Mouse (Mus musculus) neural tube, embryonic 12.5 days (tissue): ENCODE data around the gene Vps51. TPM values are rescaled to one million over a fixed set of nuclear protein-coding genes. Genes with fewer than 3 reads are reported as not detected.

Source experiments
- ATAC-seq: fragments of 200-750 bp; cut with Nextera tagmentation; 2 replicates; pipeline ENCODE4 v1.8.0; 2017; ENCODE audit warnings: low read depth, mild to moderate bottlenecking, moderate TSS enrichment, moderate library complexity; ENCODE audit not compliant: low FRiP score
- H3K27ac ChIP-seq: fragments of 300-500 bp; sonication (generic); 2 replicates; pipeline ENCODE4 v1.5.1; 2016
- H3K27me3 ChIP-seq: fragments of 300-500 bp; sonication (generic); replicated peaks from 2 replicates; pipeline ENCODE4 v1.6.1; 2016; ENCODE audit warnings: mild to moderate bottlenecking
- H3K36me3 ChIP-seq: fragments of 300-500 bp; sonication (generic); 2 replicates; pipeline ENCODE4 v1.6.1; 2016; ENCODE audit warnings: mild to moderate bottlenecking
- H3K4me1 ChIP-seq: fragments of 300-500 bp; sonication (generic); 2 replicates; pipeline ENCODE4 v1.6.1; 2016
- H3K4me2 ChIP-seq: fragments of 300-500 bp; sonication (generic); replicated peaks from 2 replicates; pipeline ENCODE4 v1.6.1; 2016; ENCODE audit warnings: mild to moderate bottlenecking
- H3K4me3 ChIP-seq: fragments of 300-500 bp; sonication (generic); 2 replicates; pipeline ENCODE4 v1.5.1; 2016
- H3K9ac ChIP-seq: fragments of 300-500 bp; sonication (generic); 2 replicates; pipeline ENCODE4 v1.6.1; 2016; ENCODE audit warnings: mild to moderate bottlenecking
- H3K9me3 ChIP-seq: fragments of 300-500 bp; sonication (generic); 2 replicates; pipeline ENCODE4 v1.6.1; 2016; ENCODE audit warnings: mild to moderate bottlenecking
- WGBS: fragments of 180-500 bp; shearing (Covaris S2); methylation state at CpG from one replicate; pipeline ENCODE4 v1.1.7; 2016; 5-methylcytosine and 5-hydroxymethylcytosine counted together
- polyA plus RNA-seq: library from polyadenylated mRNA; unstranded; fragments of >200 nt; fragmentation: Nextera tagmentation; extraction: Ambion mirVana; gene quantifications from 2 replicates; pipeline ENCODE4 v1.2.1, GENCODE M21; 2016

Vps51 gene
- polyA plus RNA-seq, 1 experiment from 2014 or later: 79.4 TPM

DNA sequence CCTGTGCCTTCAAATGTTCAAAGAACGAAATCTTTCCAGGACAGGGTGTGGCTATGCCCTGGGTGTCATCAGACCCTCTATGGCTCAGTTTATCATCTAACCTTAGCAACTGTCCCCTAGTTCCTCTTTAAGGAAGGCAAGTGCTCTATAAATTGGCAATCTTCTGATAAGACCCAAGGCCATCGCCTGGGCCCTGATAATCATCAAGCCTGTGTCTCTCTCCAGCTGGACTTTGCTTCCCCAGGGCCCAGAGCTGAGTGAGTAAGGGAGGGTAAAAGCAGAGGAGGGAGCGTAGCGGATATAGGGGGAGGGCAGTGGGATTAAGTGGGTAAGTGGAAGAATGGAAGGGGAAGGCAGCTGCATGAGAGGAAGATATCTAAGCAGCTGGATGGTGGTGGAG lies 27.4 kb upstream of the Vps51 start:
- H3K9ac ChIP-seq: no peak overlapping the region
- H3K4me2 ChIP-seq: no peak overlapping the region
- 93% methylated on average over 4 of the region's 4 CpGs for WGBS
- H3K27ac ChIP-seq: no peak overlapping the region
- H3K27me3 ChIP-seq: no peaks in the 10 kb centered on the region
- H3K4me3 ChIP-seq: no peak overlapping the region
- H3K9me3 ChIP-seq: no peaks in the 10 kb centered on the region
- no peaks in the 10 kb centered on the region for H3K4me1 ChIP-seq
- ATAC-seq: no peak
- no peaks in the 10 kb centered on the region for H3K36me3 ChIP-seq

DNA sequence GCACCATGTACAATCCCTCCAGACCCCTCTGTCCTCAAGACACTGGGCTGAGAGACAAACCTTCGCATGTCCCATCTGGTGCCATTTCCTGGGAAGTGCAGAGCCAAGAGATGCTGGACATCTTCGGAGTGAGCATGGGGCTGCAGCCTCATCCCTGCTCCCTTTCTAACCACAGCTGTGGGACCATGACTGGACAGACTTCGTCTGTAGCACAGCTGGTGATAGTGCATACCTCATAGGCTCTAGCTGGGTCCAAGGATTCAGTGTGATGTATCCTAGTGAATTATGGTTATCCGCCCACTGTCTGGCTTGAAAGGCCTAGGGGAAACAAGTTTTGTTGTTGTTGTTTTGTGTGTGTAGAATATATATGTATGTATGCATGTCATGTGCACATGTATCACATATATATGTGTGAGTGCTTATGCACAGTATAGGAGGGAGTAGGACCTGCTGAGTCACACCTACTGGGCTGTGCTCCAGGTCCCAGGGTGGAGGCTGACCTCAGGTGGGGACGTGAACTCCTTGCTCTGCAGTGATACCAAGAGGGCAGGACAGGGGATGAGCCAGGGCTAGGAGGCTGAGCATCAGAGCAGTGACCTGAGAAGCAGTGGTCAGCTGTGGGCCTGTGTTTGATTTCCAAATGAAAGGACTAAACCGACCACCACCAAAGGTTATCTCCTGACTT lies 25.3 kb upstream of the Vps51 start:
- H3K9me3 ChIP-seq: no peaks in the 10 kb centered on the region
- H3K36me3 ChIP-seq: peaks cover 6% of the 10 kb centered on the region; the same call in 1 of the 2 replicates
- no peak overlapping the region for H3K4me3 ChIP-seq
- no peaks in the 10 kb centered on the region for H3K27me3 ChIP-seq
- no peak for ATAC-seq
- H3K27ac ChIP-seq: no peak overlapping the region
- no peak overlapping the region for H3K9ac ChIP-seq
- 85% methylated on average over 6 of the region's 6 CpGs for WGBS
- no peaks in the 10 kb centered on the region for H3K4me1 ChIP-seq
- H3K4me2 ChIP-seq: no peak overlapping the region

DNA sequence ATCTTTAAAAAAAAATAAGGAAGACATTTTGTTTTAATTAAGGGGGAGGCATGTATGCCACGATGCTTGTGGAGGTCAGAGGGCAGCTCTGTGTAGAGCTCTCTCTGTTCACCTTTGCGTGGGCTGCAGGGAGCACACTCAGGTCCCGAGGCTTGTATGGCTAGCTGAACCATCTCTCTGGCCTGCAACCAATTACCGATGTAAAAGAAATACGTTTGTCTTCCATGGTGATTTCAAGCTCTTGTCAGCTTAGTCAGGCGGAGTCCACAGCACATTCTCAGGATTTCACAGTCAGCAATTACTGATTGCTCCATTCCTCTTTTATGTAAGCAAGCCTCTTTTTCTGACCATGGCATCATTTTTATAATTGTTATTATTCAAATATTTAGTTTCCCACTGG lies 24.2 kb upstream of the Vps51 start:
- Histone ChIP-seq H3K9ac (no peak overlapping the region), H3K9me3 (no peaks in the 10 kb centered on the region), H3K4me3 (no peak overlapping the region), H3K36me3 (peaks cover 6% of the 10 kb centered on the region; the same call in 1 of the 2 replicates), H3K27me3 (no peaks in the 10 kb centered on the region), H3K4me1 (no peaks in the 10 kb centered on the region), H3K4me2 (no peak overlapping the region), H3K27ac (no peak overlapping the region)
- 51% methylated on average over 6 of the region's 6 CpGs for WGBS
- ATAC-seq: no peak

DNA sequence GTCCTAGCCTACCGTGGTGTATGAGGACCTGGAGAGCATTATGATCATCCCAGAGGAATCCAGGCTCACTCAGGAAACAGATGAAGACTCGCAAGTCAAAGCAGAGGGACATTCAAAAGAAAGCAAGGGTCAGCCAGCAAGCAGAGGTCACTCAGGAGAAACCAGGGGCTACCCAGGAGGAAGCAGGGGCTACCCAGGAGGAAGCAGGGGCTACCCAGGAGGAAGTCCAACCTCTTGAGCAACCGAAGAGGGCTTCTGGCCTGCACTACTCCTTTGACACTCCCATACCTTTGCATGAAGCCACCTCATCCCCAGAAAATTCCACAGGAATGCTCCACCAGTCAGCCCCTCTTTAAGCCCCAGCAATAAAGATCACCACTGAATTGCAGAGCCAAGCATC lies 20.8 kb upstream of the Vps51 start:
- no peak for ATAC-seq
- H3K27ac ChIP-seq: no peak overlapping the region

DNA sequence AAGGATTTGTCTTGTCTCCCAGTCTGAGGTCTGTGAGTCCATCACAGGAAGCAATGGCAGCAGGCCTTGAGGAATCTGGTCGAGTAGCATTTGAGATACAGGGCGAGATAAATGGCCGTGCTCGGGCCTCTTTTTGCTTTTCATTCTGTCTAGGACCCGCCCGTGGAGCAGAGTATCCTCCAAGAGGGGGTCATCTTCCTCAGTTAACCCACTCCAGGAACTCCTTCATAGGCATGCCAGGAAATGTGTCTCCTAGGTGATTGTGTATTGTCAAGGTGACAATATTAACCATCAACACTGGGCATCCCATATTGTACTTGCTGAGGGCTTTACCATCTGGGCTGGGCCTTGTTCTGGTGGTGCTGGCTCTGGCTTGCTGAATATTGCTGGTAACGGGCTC lies 17.1 kb upstream of the Vps51 start, which contains the start of gene AC131692.1:
Gene AC131692.1, plus strand, starts transcription at position 301 of the 400 bp plus-strand sequence.
- H3K4me3 ChIP-seq: no peak within 1 kb of the TSS
- H3K27ac ChIP-seq: no peak within 1 kb of the TSS
- H3K9ac ChIP-seq: no peak within 1 kb of the TSS
- H3K36me3 ChIP-seq: peaks cover 47% of the 10 kb centered on the region
- H3K4me1 ChIP-seq: no peaks in the 10 kb centered on the region
- WGBS: 92% methylated on average over 7 of the region's 7 CpGs
- no peaks in the 10 kb centered on the region for H3K27me3 ChIP-seq
- no peak for ATAC-seq
- H3K4me2 ChIP-seq: no peak within 1 kb of the TSS
- H3K9me3 ChIP-seq: no peaks in the 10 kb centered on the region

More for the DNA sequence above, 20.8 kb upstream of the Vps51 start:
- H3K4me3 ChIP-seq: no peak overlapping the region
- no peak overlapping the region for H3K4me2 ChIP-seq
- H3K4me1 ChIP-seq: no peaks in the 10 kb centered on the region
- no peak overlapping the region for H3K9ac ChIP-seq
- no peaks in the 10 kb centered on the region for H3K9me3 ChIP-seq
- peaks cover 23% of the 10 kb centered on the region; the same call in 1 of the 2 replicates for H3K36me3 ChIP-seq
- WGBS: 95% methylated on average over 3 of the region's 3 CpGs
- no peaks in the 10 kb centered on the region for H3K27me3 ChIP-seq

DNA sequence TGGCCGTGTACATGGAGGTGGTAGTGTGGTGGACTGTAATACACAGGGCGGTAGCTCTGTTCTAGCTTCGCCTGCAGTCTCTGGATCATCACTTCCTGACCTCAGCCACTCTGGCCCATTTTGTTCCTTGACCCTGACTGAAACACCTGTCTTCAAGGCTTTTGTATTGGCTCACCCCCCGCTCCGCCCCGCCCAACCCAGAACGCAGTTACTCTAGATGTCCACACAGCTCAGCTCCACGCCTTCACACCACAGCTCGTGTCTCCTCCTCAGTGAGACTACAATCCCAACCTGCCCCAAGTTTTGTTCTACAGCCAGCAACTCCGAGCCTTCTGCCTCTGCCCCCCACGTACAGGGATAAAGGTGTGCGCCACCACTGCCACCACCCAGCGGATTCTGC lies 11.8 kb upstream of the Vps51 start:
- H3K4me3 ChIP-seq: no peak overlapping the region
- H3K27ac ChIP-seq: no peak overlapping the region
- no peak overlapping the region for H3K4me2 ChIP-seq
- H3K9me3 ChIP-seq: no peaks in the 10 kb centered on the region
- ATAC-seq: no peak
- 93% methylated on average over 13 of the region's 13 CpGs for WGBS
- H3K9ac ChIP-seq: no peak overlapping the region
- peaks cover 17% of the 10 kb centered on the region for H3K4me1 ChIP-seq
- H3K27me3 ChIP-seq: no peaks in the 10 kb centered on the region
- H3K36me3 ChIP-seq: peaks cover 42% of the 10 kb centered on the region

DNA sequence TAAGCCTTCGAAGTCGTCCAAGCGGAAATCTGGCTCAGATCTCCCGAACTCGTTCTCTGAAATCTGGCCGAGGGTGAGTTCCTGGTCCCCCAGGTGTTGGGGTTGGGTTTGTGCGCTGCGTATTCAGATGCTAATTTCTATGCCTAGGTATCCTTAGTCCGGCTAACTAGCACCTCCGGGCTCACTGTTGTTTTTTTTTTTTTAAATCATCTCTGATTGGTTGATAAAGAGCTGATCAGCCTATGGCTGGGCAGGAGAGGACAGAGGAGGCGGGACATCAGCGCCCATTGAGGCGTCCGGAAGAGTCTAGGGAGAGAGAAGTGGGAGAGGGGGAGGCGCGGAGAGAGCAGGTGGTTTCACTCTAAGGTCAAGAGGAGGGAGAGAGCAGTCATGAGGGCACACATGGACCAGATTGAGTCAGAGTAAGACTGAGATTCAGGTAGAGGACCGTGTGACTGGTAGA lies 8.4 kb upstream of the Vps51 start:
- peak overlapping the region; percentile 84 for H3K4me2 ChIP-seq
- peaks cover 41% of the 10 kb centered on the region for H3K36me3 ChIP-seq
- peaks cover 22% of the 10 kb centered on the region for H3K4me1 ChIP-seq
- under 1% methylated on average over 17 of the region's 17 CpGs for WGBS
- H3K27me3 ChIP-seq: no peaks in the 10 kb centered on the region
- ATAC-seq: peak; percentile 86
- no peaks in the 10 kb centered on the region for H3K9me3 ChIP-seq
- peak overlapping the region; percentile 71 for H3K4me3 ChIP-seq
- no peak overlapping the region for H3K27ac ChIP-seq
- H3K9ac ChIP-seq: peak overlapping the region; percentile 44; the same call in 1 of the 2 replicates

DNA sequence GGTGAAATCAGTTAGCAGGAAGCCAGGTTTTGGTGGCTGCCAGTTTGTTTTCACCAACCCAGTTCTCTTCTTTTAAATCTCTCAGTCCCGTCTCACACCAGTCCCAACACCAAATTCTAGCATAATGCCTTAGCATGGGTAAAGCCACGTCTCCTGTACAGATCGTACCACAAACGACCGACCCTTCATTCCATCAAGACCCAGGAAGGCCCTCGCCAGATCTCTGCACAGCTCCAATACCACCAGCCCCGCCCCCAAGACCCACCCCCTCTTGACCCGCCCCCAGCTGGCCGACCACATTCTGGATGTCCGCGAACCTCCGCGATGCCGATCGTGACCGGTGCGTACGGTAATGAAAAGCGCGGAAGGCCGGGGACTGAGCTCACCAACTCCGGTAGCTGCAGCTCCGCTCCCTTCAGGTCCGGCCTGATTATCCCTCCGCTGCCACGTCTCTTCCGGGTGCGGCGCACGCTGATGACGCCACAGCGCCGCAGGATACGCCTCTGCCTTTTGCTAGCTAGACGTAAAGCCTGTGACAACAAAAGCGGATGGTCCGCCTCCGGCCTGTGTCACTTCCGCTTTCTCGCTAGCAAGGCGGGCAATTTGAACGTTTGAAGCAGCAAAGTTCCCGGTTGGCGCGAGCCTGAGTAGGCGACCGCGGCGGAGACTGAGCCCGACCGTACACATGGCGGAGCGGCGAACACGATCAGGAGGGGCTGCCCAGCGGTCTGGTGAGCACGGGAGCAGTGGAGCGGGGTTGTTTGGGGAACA lies 7.6 kb upstream of the Vps51 start, which contains the start of the genes Zfpl1 and Cdca5:
Gene Zfpl1, minus strand, starts transcription at position 479 of the 771 bp plus-strand sequence.
Gene Cdca5, plus strand, starts transcription at position 506 of the 771 bp plus-strand sequence.
- peaks cover 22% of the 10 kb centered on the region for H3K4me1 ChIP-seq
- under 1% methylated on average over 58 of the region's 58 CpGs for WGBS
- no peaks in the 10 kb centered on the region for H3K27me3 ChIP-seq
- no peak within 1 kb of the TSS for H3K27ac ChIP-seq
- H3K9me3 ChIP-seq: no peaks in the 10 kb centered on the region
- H3K9ac ChIP-seq: peak within 1 kb of the TSS; percentile 73
- peaks cover 41% of the 10 kb centered on the region for H3K36me3 ChIP-seq
- H3K4me3 ChIP-seq: peak within 1 kb of the TSS; percentile 71
- H3K4me2 ChIP-seq: peak within 1 kb of the TSS; percentile 84
- ATAC-seq: peak; percentile 86

DNA sequence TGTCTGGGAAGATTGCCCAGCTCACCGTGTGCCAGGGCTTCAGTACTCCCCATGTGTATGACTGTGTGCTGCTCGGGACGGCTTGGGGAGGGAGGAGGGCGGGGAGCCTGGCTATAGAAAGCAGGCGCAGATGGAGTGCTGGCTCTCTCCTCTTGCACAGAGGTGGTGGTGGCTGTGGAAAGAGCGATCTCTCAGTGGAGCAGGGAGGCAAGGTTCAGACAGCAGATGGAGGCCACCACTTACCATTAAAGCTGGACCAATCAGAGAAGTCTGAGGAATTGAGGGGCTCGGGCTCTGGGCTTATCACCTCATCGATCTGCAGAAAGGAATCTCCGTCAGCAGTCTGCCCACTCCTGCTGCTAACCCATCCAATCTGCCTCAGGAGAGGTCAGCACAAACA lies 5.1 kb upstream of the Vps51 start, which contains the start of gene Gm28374:
Gene Gm28374, minus strand, starts transcription at position 101 of the 400 bp plus-strand sequence.
- no peaks in the 10 kb centered on the region for H3K27me3 ChIP-seq
- H3K9me3 ChIP-seq: no peaks in the 10 kb centered on the region
- H3K9ac ChIP-seq: no peak within 1 kb of the TSS
- H3K36me3 ChIP-seq: peaks cover 29% of the 10 kb centered on the region
- H3K4me1 ChIP-seq: peaks cover 22% of the 10 kb centered on the region
- ATAC-seq: no peak
- no peak within 1 kb of the TSS for H3K4me3 ChIP-seq
- H3K4me2 ChIP-seq: no peak within 1 kb of the TSS
- 92% methylated on average over 9 of the region's 9 CpGs for WGBS
- H3K27ac ChIP-seq: no peak within 1 kb of the TSS

DNA sequence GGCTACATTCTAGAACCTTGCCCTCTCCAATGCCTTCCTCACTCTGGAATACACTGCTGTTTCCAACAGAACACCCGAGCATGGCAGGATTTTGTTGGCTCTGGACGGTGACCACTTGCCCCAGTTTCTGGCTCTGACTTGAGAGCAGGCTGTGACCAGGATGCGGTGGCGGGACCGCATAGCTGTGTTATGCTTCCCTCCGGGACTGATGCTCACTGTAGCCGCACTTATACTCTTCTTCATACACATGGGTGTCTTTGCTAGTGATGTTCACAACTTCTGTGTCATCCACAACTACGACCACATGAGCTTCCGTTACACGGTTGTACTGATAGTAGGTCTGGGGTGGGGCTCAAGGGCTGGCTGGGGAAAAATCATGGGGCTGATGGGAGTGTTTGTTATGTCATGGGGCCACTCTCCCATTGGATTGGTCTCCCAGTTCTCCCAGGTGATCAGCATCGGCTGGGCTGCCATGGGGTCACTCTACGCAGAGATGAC lies 3.0 kb upstream of the Vps51 start, which contains the start of gene Tmem262:
Gene Tmem262, plus strand, starts transcription at position 51 of the 498 bp plus-strand sequence.
- Histone ChIP-seq H3K36me3 (peaks cover 27% of the 10 kb centered on the region), H3K27me3 (no peaks in the 10 kb centered on the region), H3K4me1 (peaks cover 19% of the 10 kb centered on the region), H3K9me3 (no peaks in the 10 kb centered on the region), H3K4me3 (no peak within 1 kb of the TSS), H3K9ac (no peak within 1 kb of the TSS), H3K4me2 (no peak within 1 kb of the TSS), H3K27ac (no peak within 1 kb of the TSS)
- WGBS: 95% methylated on average over 12 of the region's 12 CpGs
- ATAC-seq: no peak

DNA sequence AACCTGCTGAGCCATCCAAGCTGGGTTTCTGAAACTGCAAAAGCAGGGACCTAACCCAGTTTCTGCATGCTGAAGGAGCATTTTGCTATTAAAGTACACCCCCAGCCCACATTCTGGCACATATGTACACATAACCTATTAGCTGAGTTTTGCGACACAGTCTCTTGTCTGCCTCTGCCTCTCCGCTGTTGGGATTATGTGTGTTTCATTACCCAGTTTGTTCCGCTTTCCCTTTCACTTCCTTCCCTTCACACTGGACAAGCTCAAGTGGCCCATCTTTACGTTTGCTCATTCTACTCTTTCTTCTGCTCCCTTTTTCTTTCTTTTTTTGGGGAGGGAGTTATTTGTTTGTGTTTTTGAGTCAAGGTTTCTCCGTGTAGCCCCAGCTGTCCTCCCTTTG lies 3.1 kb downstream of the Vps51 start:
- H3K27me3 ChIP-seq: no peaks in the 10 kb centered on the region
- H3K4me1 ChIP-seq: peaks cover 9% of the 10 kb centered on the region
- no peak overlapping the region for H3K4me3 ChIP-seq
- no peak overlapping the region for H3K27ac ChIP-seq
- no peak overlapping the region for H3K4me2 ChIP-seq
- H3K9ac ChIP-seq: no peak overlapping the region
- peaks cover 49% of the 10 kb centered on the region for H3K36me3 ChIP-seq
- WGBS: 93% methylated on average over 5 of the region's 5 CpGs
- H3K9me3 ChIP-seq: no peaks in the 10 kb centered on the region
- no peak for ATAC-seq

DNA sequence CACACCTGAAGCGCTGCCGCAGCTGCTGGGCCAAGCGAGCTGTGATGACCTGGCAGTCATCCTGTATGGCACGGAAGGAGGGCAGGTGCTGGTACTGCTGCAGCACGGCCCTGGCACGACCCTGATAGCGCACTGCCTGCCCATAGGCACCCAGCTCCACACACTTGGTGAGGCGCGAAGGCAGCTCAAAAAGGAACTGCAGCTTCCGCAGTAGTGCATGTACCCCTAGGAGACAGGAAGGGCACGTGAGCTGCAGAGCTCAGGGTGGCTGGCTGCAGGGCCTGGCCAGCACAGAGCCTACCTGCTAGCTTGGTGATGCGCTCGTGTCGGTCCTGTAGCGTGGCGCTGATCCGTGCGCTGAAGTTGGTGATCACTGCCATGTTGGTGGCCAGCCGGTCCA lies 5.8 kb downstream of the Vps51 start:
- H3K4me2 ChIP-seq: no peak overlapping the region
- peaks cover 54% of the 10 kb centered on the region for H3K36me3 ChIP-seq

More for the DNA sequence above, 5.8 kb downstream of the Vps51 start:
- H3K4me1 ChIP-seq: peaks cover 22% of the 10 kb centered on the region
- 95% methylated on average over 19 of the region's 19 CpGs for WGBS
- ATAC-seq: no peak
- H3K27me3 ChIP-seq: no peaks in the 10 kb centered on the region
- H3K27ac ChIP-seq: no peak overlapping the region
- no peak overlapping the region for H3K4me3 ChIP-seq
- H3K9ac ChIP-seq: no peak overlapping the region
- H3K9me3 ChIP-seq: no peaks in the 10 kb centered on the region
